Mouse (Mus musculus) myocyte (in vitro differentiated cells): Measurements from ENCODE around the gene Phactr4.

Experiments
- CEBPB ChIP-seq: IDR thresholded peaks from 2 replicates; pipeline ENCODE4 v1.6.1; 2011; ENCODE audit warnings: mild to moderate bottlenecking, moderate library complexity; ENCODE audit not compliant: poor library complexity, insufficient read depth, severe bottlenecking
- E2F4 ChIP-seq: IDR thresholded peaks from one replicate; pipeline ENCODE4 v1.6.1; 2011; ENCODE audit warnings: mild to moderate bottlenecking, control low read depth, moderate library complexity; ENCODE audit not compliant: insufficient read depth
- MAX ChIP-seq: IDR thresholded peaks from one replicate; pipeline ENCODE4 v1.6.1; 2011; ENCODE audit warnings: low read depth, mild to moderate bottlenecking, control low read depth
- POLR2A ChIP-seq: IDR thresholded peaks from one replicate; pipeline ENCODE4 v1.6.1; 2011; ENCODE audit warnings: low read depth, mild to moderate bottlenecking, control low read depth, moderate library complexity; ENCODE audit not compliant: insufficient read length
- TCF12 ChIP-seq: IDR thresholded peaks from one replicate; pipeline ENCODE4 v1.6.1; 2011; ENCODE audit warnings: mild to moderate bottlenecking, control low read depth; ENCODE audit not compliant: poor library complexity, insufficient read depth, severe bottlenecking

- TF ChIP-seq CEBPB (no peak), TCF12 (no peak), POLR2A (no peak), MAX (no peak), E2F4 (no peak)
These were observed 112.3 kb downstream of the Phactr4 start for GRCm38 (mm10) chr4:132309849-132310472.
